Mouse (Mus musculus) lung, postnatal 0 days (tissue): Measurements from ENCODE around the gene Numa1. TPM values are rescaled to one million over a fixed set of nuclear protein-coding genes. Genes with fewer than 3 reads are reported as not detected.
"Not testable (repeated sequence)": the region's sequence is repeated elsewhere in the genome, so short reads cannot be mapped to it uniquely, and the experiment has no call there.

Experiments
- ATAC-seq: fragments of 200-750 bp; cut with Nextera tagmentation; 2 replicates; pipeline ENCODE4 v1.8.0; 2017; ENCODE audit warnings: moderate library complexity
- DNase-seq: peaks from one replicate; pipeline ENCODE4 v3.0.0-alpha.2; 2016; ENCODE audit warnings: low spot score
- H3K27ac ChIP-seq: fragments of 300-500 bp; sonication (generic); 2 replicates; pipeline ENCODE4 v1.5.1; 2014; ENCODE audit warnings: antibody characterized with exemption, mild to moderate bottlenecking, low read length, mixed read lengths
- H3K27me3 ChIP-seq: fragments of 300-500 bp; sonication (generic); replicated peaks from 2 replicates; pipeline ENCODE4 v1.6.1; 2014; ENCODE audit warnings: low read length, mixed read lengths; ENCODE audit not compliant: insufficient read depth
- H3K36me3 ChIP-seq: fragments of 300-500 bp; sonication (generic); 2 replicates; pipeline ENCODE4 v1.6.1; 2014; ENCODE audit warnings: low read length, mixed read lengths; ENCODE audit not compliant: insufficient read depth
- H3K4me1 ChIP-seq: fragments of 300-500 bp; sonication (generic); 2 replicates; pipeline ENCODE4 v1.6.1; 2014; ENCODE audit warnings: antibody characterized with exemption, low read depth, low read length, mixed read lengths; ENCODE audit not compliant: insufficient read depth
- H3K4me2 ChIP-seq: fragments of 300-500 bp; sonication (generic); replicated peaks from 2 replicates; pipeline ENCODE4 v1.6.1; 2014; ENCODE audit warnings: low read depth, mild to moderate bottlenecking, low read length, moderate library complexity, mixed read lengths
- H3K4me3 ChIP-seq: fragments of 300-500 bp; sonication (generic); 2 replicates; pipeline ENCODE4 v1.5.1; 2014; ENCODE audit warnings: low read depth, low read length
- H3K9ac ChIP-seq: fragments of 300-500 bp; sonication (generic); replicated peaks from 2 replicates; pipeline ENCODE4 v1.6.1; 2014; ENCODE audit warnings: low read depth, mild to moderate bottlenecking
- H3K9me3 ChIP-seq: fragments of 300-500 bp; sonication (generic); 2 replicates; pipeline ENCODE4 v1.6.1; 2016; ENCODE audit warnings: low read length, mixed read lengths
- CTCF ChIP-seq: IDR thresholded peaks from 2 replicates; pipeline ENCODE4 v1.5.1; 2016; ENCODE audit warnings: antibody characterized with exemption, mild to moderate bottlenecking
- EP300 ChIP-seq: IDR thresholded peaks from 2 replicates; pipeline ENCODE4 v1.6.1; 2016; ENCODE audit warnings: antibody characterized with exemption, mild to moderate bottlenecking, control low read depth
- WGBS: fragments of 180-500 bp; shearing (Covaris S2); extraction: QIAGEN DNeasy Blood & Tissue Kit; methylation state at CpG from one replicate; pipeline ENCODE4 v1.1.7; 2014; 5-methylcytosine and 5-hydroxymethylcytosine counted together
- polyA plus RNA-seq: library from polyadenylated mRNA; unstranded; fragments of >200 nt; fragmentation: Nextera tagmentation; extraction: Ambion mirVana; gene quantifications from 2 replicates; pipeline ENCODE4 v1.2.1, GENCODE M21; 2015

Numa1 gene
- polyA plus RNA-seq, 1 experiment from 2014 or later, result 31.6 TPM

- Histone ChIP-seq H3K4me3 (no peak overlapping the region), H3K9ac (0 out of 2 replicates have a peak overlapping the region, but pooled peaks have one; percentile 3), H3K4me1 (peaks cover 6% of the 10 kb centered on the region; the same call in 1 of the 2 replicates), H3K4me2 (peak overlapping the region; percentile 41), H3K27me3 (no peaks in the 10 kb centered on the region), H3K36me3 (peaks cover 39% of the 10 kb centered on the region), H3K27ac (no peak overlapping the region), H3K9me3 (no peaks in the 10 kb centered on the region)
- peak; percentile 47 for DNase-seq
- TF ChIP-seq EP300, result no peak
- WGBS, result 60% methylated on average over 5 of the region's 5 CpGs
- peak; percentile 32; the same call in 1 of the 2 replicates for ATAC-seq
Measured at GRCm38 (mm10) chr7:102017452-102017851, 83.5 kb downstream of the Numa1 start.

DNA sequence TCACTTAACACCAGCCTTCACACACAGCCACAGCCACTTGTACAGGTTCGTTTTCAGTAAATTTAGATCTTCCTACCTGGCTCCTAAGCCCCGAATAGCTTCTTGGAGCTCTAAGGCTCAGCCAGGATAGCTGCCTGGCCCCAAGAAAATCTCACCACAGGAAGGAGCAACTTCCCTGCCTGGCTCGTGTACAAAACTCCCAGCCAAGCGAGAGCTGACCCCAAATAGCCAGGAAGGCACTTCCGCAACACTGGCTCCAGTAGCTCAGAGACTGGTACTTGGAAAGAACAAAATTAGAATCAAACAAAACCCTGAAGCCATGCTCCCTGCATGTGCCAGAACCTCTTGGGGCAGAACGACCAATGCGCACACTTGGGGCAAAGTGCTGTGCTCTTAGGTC, 84.1 kb downstream of the Numa1 start:
- Histone ChIP-seq H3K27me3 (no peaks in the 10 kb centered on the region), H3K4me2 (peak overlapping the region; percentile 41), H3K4me1 (peaks cover 6% of the 10 kb centered on the region; the same call in 1 of the 2 replicates), H3K9ac (no peak overlapping the region), H3K4me3 (no peak overlapping the region), H3K9me3 (no peaks in the 10 kb centered on the region), H3K27ac (peak overlapping the region; percentile 16; the same call in 1 of the 2 replicates), H3K36me3 (peaks cover 35% of the 10 kb centered on the region)
- 50% methylated on average over 7 of the region's 7 CpGs for WGBS
- TF ChIP-seq EP300 (no peak), CTCF (no peak)
- no peak for DNase-seq
- ATAC-seq, result no peak

DNA sequence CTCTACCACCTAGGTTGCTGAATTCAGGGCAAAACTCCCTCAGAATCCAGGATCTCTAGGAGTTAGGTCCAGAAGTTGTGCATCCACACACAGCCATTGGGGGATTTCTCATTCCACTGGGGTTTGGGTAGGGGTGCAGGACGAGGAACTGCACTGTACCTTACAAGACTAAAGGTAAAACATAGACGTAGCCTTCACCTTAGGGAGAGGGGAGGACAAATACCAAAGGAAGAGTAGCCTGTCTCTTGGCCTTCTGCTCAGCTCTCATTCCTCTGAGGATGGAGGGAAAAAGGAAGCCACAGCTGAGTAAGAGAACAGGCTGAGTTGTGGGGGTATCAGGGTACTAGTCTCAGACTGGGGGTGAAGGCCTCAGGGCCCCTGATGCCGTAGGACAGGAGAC, 84.7 kb downstream of the Numa1 start, which contains the start of gene Il18bp:
Gene Il18bp (minus strand): TSS at position 101 of the 400 bp plus-strand sequence.
- H3K27me3 ChIP-seq, result no peaks in the 10 kb centered on the region
- no peak within 1 kb of the TSS for H3K4me3 ChIP-seq
- TF ChIP-seq CTCF (no peak), EP300 (no peak)
- H3K9me3 ChIP-seq, result no peaks in the 10 kb centered on the region
- H3K4me1 ChIP-seq, result peaks cover 6% of the 10 kb centered on the region; the same call in 1 of the 2 replicates
- peak within 1 kb of the TSS; percentile 41 for H3K4me2 ChIP-seq
- DNase-seq (no peak), ATAC-seq (no peak)
- WGBS, result 88% methylated on average over 3 of the region's 3 CpGs
- H3K9ac ChIP-seq, result 0 out of 2 replicates have a peak within 1 kb of the TSS, but pooled peaks have one; percentile 3
- H3K36me3 ChIP-seq, result peaks cover 30% of the 10 kb centered on the region
- H3K27ac ChIP-seq, result peak within 1 kb of the TSS; percentile 26; the same call in 1 of the 2 replicates

DNA sequence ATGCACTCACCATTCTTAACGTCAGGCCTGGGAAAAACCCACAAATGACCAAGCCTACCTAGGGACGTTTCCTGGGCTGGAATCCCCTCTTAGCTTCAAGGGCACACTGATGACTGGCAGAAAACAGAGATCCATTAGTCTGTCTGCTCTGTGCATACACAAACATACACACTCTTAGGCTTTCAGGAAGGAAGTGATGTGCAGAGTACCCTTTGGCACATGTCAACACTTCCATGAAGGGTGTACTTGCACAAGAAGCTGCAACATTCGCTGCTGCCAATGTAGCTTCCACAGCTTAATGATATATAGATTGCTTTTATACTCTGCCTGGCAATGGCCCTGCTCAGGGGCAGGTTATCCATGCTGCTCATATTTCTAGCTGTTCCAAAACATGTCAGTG, 85.5 kb downstream of the Numa1 start:
- TF ChIP-seq EP300 (no peak), CTCF (no peak)
- ATAC-seq, result peak; percentile 44; the same call in 1 of the 2 replicates
- Histone ChIP-seq H3K9me3 (no peaks in the 10 kb centered on the region), H3K9ac (no peak overlapping the region), H3K27me3 (no peaks in the 10 kb centered on the region), H3K36me3 (peaks cover 23% of the 10 kb centered on the region), H3K4me2 (no peak overlapping the region), H3K4me1 (peaks cover 6% of the 10 kb centered on the region; the same call in 1 of the 2 replicates), H3K4me3 (no peak overlapping the region), H3K27ac (0 out of 2 replicates have a peak overlapping the region, but pooled peaks have one; percentile 26)
- 29% methylated on average over 3 of the region's 3 CpGs for WGBS
- peak; percentile 35 for DNase-seq

DNA sequence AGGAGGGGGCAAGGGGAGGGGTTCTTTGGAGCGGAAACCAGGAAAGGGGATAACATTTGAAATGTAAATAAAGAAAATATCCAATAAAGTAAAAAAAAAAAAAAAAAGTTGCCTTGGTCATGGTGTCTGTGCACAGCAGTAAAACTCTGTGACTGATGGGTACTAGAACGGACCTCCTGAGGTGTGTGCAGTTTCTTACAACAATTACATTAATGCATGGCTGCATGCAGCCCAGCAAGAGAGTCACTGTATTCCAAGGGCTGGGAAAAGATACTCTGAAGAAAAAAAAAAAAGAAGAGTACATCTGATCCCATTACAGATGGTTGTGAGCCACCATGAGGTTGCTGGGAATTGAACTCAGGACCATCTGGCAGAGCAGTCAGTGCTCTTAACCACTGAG, 87.0 kb downstream of the Numa1 start:
- not testable (repeated sequence) for H3K27ac ChIP-seq, ATAC-seq, H3K4me2 ChIP-seq, DNase-seq, H3K9ac ChIP-seq, H3K9me3 ChIP-seq, H3K4me1 ChIP-seq, H3K4me3 ChIP-seq, H3K27me3 ChIP-seq
- WGBS, result 87% methylated on average over 2 of the region's 2 CpGs
- H3K36me3 ChIP-seq, result peaks cover 11% of the 10 kb centered on the region; the same call in 1 of the 2 replicates

DNA sequence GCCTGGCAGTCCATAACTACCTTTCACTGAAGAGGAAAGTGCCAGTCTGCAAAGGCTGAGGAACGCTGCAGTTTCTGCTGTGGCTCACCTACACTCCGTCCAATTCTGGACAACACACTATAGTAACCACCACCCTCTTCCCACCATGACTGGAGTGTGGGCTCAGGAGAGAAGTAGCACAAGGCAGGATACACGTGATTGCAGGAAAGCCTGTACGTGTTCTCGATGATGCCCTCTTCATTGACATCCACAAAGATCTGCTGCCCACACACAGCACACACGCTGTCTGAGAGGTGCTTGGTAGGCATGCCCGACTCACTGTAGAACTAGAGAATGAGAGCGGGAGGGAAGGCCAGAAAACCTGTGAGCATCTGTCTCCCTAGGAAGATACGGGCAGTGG, 89.9 kb downstream of the Numa1 start:
- DNase-seq, result no peak
- no peak overlapping the region for H3K27ac ChIP-seq
- no peaks in the 10 kb centered on the region for H3K4me1 ChIP-seq
- WGBS, result 92% methylated on average over 9 of the region's 9 CpGs
- no peak overlapping the region for H3K9ac ChIP-seq
- 0 out of 2 replicates have a peak, but pooled peaks cover 17% of the 10 kb centered on the region for H3K36me3 ChIP-seq
- H3K4me3 ChIP-seq, result no peak overlapping the region
- no peaks in the 10 kb centered on the region for H3K9me3 ChIP-seq
- ATAC-seq, result no peak
- no peak overlapping the region for H3K4me2 ChIP-seq
- no peak for TF ChIP-seq EP300
- no peak for TF ChIP-seq CTCF
- no peaks in the 10 kb centered on the region for H3K27me3 ChIP-seq
